In genomic region chrX:52949713-52950112, GRCm38 (mm10) we compare ENCODE assay signal across 10 mouse cellular contexts. TPM values are rescaled to one million over a fixed set of nuclear protein-coding genes. Genes with fewer than 3 reads are reported as not detected.
DNase-seq lines count a peak whose midpoint lies in the region; ATAC-seq lines count a peak whose summit lies in the region.
"Had no signal": no experiment of that assay in that cellular context is flagged by ENCODE, and none has a peak within 500 bp of the region (broad histone marks: within the 10 kb centered on the region; RNA-seq: fewer than 3 reads in every experiment).

No protein-coding gene starts in this region.

- H3K9ac ChIP-seq in limb, embryonic 11.5 days (ENCODE audit: low read length): no peak overlapping the region
- H3K9ac ChIP-seq: liver, embryonic 13.5 days had no signal

- ATAC-seq in limb, embryonic 11.5 days (ENCODE audit: insufficient number of reproducible peaks, low FRiP score, low TSS enrichment, low read depth): no peak
- ATAC-seq in megakaryocyte-erythroid progenitor cell, adult 5-6 weeks (replicated peaks; ENCODE audit: low FRiP score, low TSS enrichment, poor library complexity, severe bottlenecking): no peak

- H3K4me1 ChIP-seq in limb, embryonic 11.5 days (ENCODE audit: control insufficient read depth, insufficient read depth, low read length): no peaks in the 10 kb centered on the region
- no peaks in the 10 kb centered on the region for H3K4me1 ChIP-seq in limb, embryonic 10.5 days
- H3K4me1 ChIP-seq in forebrain, embryonic 10.5 days: no peaks in the 10 kb centered on the region
- H3K4me1 ChIP-seq: liver, embryonic 13.5 days had no signal

- H3K4me3 ChIP-seq in limb, embryonic 11.5 days (ENCODE audit: low read depth, low read length): no peak overlapping the region
- no peak overlapping the region for H3K4me3 ChIP-seq in limb, embryonic 10.5 days
- H3K4me3 ChIP-seq in forebrain, embryonic 10.5 days: no peak overlapping the region
- H3K4me3 ChIP-seq: liver, embryonic 13.5 days had no signal

- H3K9me3 ChIP-seq in limb, embryonic 11.5 days (ENCODE audit: control insufficient read depth, low read length): no peaks in the 10 kb centered on the region
- H3K9me3 ChIP-seq in limb, embryonic 10.5 days (replicated peaks): no peaks in the 10 kb centered on the region
- H3K9me3 ChIP-seq in forebrain, embryonic 10.5 days: no peaks in the 10 kb centered on the region
- H3K9me3 ChIP-seq: G1E; liver, embryonic 13.5 days had no signal

- H3K4me2 ChIP-seq in limb, embryonic 11.5 days (ENCODE audit: low read depth, severe bottlenecking): no peak overlapping the region
- H3K4me2 ChIP-seq: liver, embryonic 13.5 days had no signal

- H3K36me3 ChIP-seq in limb, embryonic 11.5 days (ENCODE audit: control insufficient read depth, insufficient read depth, low read length): no peaks in the 10 kb centered on the region
- H3K36me3 ChIP-seq in limb, embryonic 10.5 days: peaks cover 88% of the 10 kb centered on the region
- H3K36me3 ChIP-seq in forebrain, embryonic 10.5 days (replicated peaks): peaks cover 89% of the 10 kb centered on the region

- H3K27me3 ChIP-seq in limb, embryonic 11.5 days (ENCODE audit: control insufficient read depth, insufficient read depth, low read length): no peaks in the 10 kb centered on the region
- no peaks in the 10 kb centered on the region for H3K27me3 ChIP-seq in limb, embryonic 10.5 days (ENCODE audit: low read depth, poor library complexity, severe bottlenecking)
- no peaks in the 10 kb centered on the region for H3K27me3 ChIP-seq in forebrain, embryonic 10.5 days (ENCODE audit: poor library complexity, severe bottlenecking)
- H3K27me3 ChIP-seq: liver, embryonic 13.5 days had no signal

- WGBS in limb, embryonic 11.5 days: 69% methylated on average over 2 of the region's 2 CpGs
- WGBS in limb, embryonic 10.5 days: 71% methylated on average over 2 of the region's 2 CpGs
- WGBS in forebrain, embryonic 10.5 days: 58% methylated on average over 2 of the region's 2 CpGs

- peak; percentile 23 to 44 for DNase-seq in cerebellum, postnatal 14 days
- no peak for DNase-seq in cerebellum, adult 9-11 months
- DNase-seq in limb, embryonic 11.5 days (ENCODE audit: low spot score): peak; percentile 24
- DNase-seq in limb, embryonic 10.5 days (ENCODE audit: low spot score): no peak
- DNase-seq in adipocyte (ENCODE audit: low spot score): peak; percentile 16
- DNase-seq in mesoderm, embryonic 11.5 days (ENCODE audit: low read depth, low spot score): peak; percentile 23
- DNase-seq in forebrain, embryonic 10.5 days (ENCODE audit: extremely low spot score, low spot score): no peak
- DNase-seq: liver, embryonic 13.5 days had no signal

- H3K27ac ChIP-seq in limb, embryonic 11.5 days (replicated peaks; ENCODE audit: low read depth, low read length): no peak overlapping the region
- H3K27ac ChIP-seq in limb, embryonic 10.5 days: no peak overlapping the region
- no peak overlapping the region for H3K27ac ChIP-seq in forebrain, embryonic 10.5 days
- H3K27ac ChIP-seq: liver, embryonic 13.5 days had no signal

RNA-seq across cellular contexts. Expression of gene Phf6, which starts 37.6 kb away (rescaled TPM):
- 108 and 115 TPM in 2 replicates for polyA plus RNA-seq in limb, embryonic 11.5 days (2014; fragmentation: Nextera tagmentation; extraction: Ambion mirVana)
- polyA plus RNA-seq in limb, embryonic 10.5 days (2016; fragmentation: Nextera tagmentation; extraction: Ambion mirVana): 78.4 and 98.0 TPM in 2 replicates
- 104 and 108 TPM in 2 replicates for polyA plus RNA-seq in forebrain, embryonic 10.5 days (2016; fragmentation: Nextera tagmentation; extraction: Ambion mirVana)
- total RNA-seq in megakaryocyte-erythroid progenitor cell, adult 5-6 weeks (2014; fragmentation: Nextera tagmentation): 32.8 and 47.3 TPM in 2 replicates
- total RNA-seq in megakaryocyte-erythroid progenitor cell, adult 5-6 weeks (2017): 54.3 and 58.1 TPM in 2 replicates

RNA-seq across cellular contexts. Expression of gene Hprt, which starts 38.2 kb away (rescaled TPM):
- 82.2 and 87.1 TPM in 2 replicates for polyA plus RNA-seq in limb, embryonic 11.5 days (2014; fragmentation: Nextera tagmentation; extraction: Ambion mirVana)
- 103 and 139 TPM in 2 replicates for polyA plus RNA-seq in limb, embryonic 10.5 days (2016; fragmentation: Nextera tagmentation; extraction: Ambion mirVana)
- polyA plus RNA-seq in forebrain, embryonic 10.5 days (2016; fragmentation: Nextera tagmentation; extraction: Ambion mirVana): 119 and 122 TPM in 2 replicates
- 191 and 245 TPM in 2 replicates for total RNA-seq in megakaryocyte-erythroid progenitor cell, adult 5-6 weeks (2014; fragmentation: Nextera tagmentation)
- total RNA-seq in megakaryocyte-erythroid progenitor cell, adult 5-6 weeks (2017): 376 and 396 TPM in 2 replicates

Comparison
In these comparisons a context has a peak if more than half of its experiments do, and no peak if none do; other contexts are left out.
1. DNase-seq: peak in cerebellum, postnatal 14 days (2 of 2), limb, embryonic 11.5 days (single experiment), adipocyte (single experiment) and mesoderm, embryonic 11.5 days (single experiment); none in cerebellum, adult 9-11 months (single experiment), limb, embryonic 10.5 days (single experiment) and forebrain, embryonic 10.5 days (single experiment).